Mouse (Mus musculus) hindbrain, embryonic 15.5 days (tissue): ENCODE measurements at regions not wholly inside any gene's neighbourhood (a gene's known extent, or its start where the extent isn't known, plus 50 kb on each side); places are given as distances from the start of the nearest gene placed in this dataset.

Experiments used
- ATAC-seq: fragments of 200-750 bp; cut with Nextera tagmentation; 2 replicates; pipeline ENCODE4 v1.8.0; 2017; ENCODE audit warnings: low read depth, moderate number of reproducible peaks, moderate TSS enrichment; ENCODE audit not compliant: low FRiP score
- H3K27ac ChIP-seq: fragments of 300-500 bp; sonication (generic); replicated peaks from 2 replicates; pipeline ENCODE4 v1.5.1; 2015; ENCODE audit warnings: mild to moderate bottlenecking, inconsistent platforms
- H3K27me3 ChIP-seq: fragments of 300-500 bp; sonication (generic); 2 replicates; pipeline ENCODE4 v1.6.1; 2015; ENCODE audit warnings: control low read depth, inconsistent platforms
- H3K36me3 ChIP-seq: fragments of 300-500 bp; sonication (generic); 2 replicates; pipeline ENCODE4 v1.6.1; 2015; ENCODE audit warnings: control low read depth, inconsistent platforms
- H3K4me1 ChIP-seq: fragments of 300-500 bp; sonication (generic); replicated peaks from 2 replicates; pipeline ENCODE4 v1.6.1; 2015; ENCODE audit warnings: control low read depth, inconsistent platforms
- H3K4me2 ChIP-seq: fragments of 300-500 bp; sonication (generic); 2 replicates; pipeline ENCODE4 v1.6.1; 2015; ENCODE audit warnings: moderate library complexity, mild to moderate bottlenecking, inconsistent platforms
- H3K4me3 ChIP-seq: fragments of 300-500 bp; sonication (generic); 2 replicates; pipeline ENCODE4 v1.5.1; 2015; ENCODE audit warnings: mild to moderate bottlenecking, inconsistent platforms
- H3K9ac ChIP-seq: fragments of 300-500 bp; sonication (generic); 2 replicates; pipeline ENCODE4 v1.6.1; 2015; ENCODE audit warnings: inconsistent platforms
- H3K9me3 ChIP-seq: fragments of 300-500 bp; sonication (generic); 2 replicates; pipeline ENCODE4 v1.6.1; 2016; ENCODE audit warnings: control low read depth, inconsistent platforms
- WGBS: fragments of 180-500 bp; shearing (Covaris S2); methylation state at CpG from one replicate; pipeline ENCODE4 v1.1.7; 2015; 5-methylcytosine and 5-hydroxymethylcytosine counted together

DNA sequence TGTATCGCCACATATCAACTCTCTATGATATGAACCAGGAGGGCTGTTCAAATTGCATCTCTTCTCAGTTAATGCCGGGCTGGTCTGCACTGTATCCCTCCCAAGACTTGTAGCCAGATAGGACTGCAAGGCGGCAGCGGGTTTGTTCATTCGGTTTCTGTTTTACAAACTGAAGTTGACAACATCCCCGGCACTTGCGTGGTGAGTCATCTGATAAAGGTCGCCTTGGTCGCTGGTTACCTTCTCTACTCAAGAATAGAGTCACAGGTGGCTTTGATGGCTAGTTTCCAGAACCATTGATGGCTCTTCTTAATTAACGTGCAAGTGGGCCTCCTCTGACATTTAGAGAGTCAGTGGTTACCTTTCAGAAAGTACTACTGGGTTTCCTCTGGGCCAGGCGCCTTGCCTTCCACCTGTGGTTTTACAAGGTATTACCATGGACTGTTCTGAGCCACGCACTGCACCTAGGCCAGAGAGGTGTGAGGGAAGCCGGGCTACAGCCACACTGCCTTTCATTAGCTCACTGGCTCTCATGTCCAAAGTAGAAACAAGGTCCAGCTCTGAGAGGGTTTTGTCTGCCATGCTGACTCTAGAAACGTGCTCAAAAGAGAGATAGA is 1266.9 kb upstream of the A1bg start:
- Histone ChIP-seq H3K4me1 (no peaks in the 10 kb centered on the region), H3K4me3 (no peak overlapping the region), H3K9me3 (no peaks in the 10 kb centered on the region), H3K27ac (no peak overlapping the region), H3K4me2 (no peak overlapping the region), H3K9ac (no peak overlapping the region), H3K36me3 (no peaks in the 10 kb centered on the region), H3K27me3 (no peaks in the 10 kb centered on the region)
- WGBS = 92% methylated on average over 14 of the region's 14 CpGs
- ATAC-seq = no peak

DNA sequence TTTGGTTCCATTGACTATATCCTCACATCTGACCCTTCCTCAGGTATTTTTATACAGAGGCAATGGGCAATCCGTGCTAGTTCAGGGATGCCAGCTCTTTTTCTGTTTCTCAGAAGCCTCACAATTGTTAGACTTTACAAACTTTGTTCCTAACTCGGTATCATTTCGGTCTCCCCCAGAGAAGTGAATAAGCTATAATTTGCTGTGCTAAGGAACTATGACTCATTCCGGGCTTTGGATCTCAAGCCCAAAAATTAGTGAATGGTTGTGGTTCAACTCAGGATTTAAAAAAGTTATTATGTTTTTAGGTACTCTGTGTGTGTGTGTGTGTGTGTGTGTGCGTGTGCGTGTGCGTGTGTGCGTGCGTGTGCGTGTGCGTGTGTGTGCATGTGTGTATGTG is 1263.7 kb upstream of the A1bg start:
- H3K4me1 ChIP-seq = no peaks in the 10 kb centered on the region
- WGBS = 92% methylated on average over 11 of the region's 11 CpGs

DNA sequence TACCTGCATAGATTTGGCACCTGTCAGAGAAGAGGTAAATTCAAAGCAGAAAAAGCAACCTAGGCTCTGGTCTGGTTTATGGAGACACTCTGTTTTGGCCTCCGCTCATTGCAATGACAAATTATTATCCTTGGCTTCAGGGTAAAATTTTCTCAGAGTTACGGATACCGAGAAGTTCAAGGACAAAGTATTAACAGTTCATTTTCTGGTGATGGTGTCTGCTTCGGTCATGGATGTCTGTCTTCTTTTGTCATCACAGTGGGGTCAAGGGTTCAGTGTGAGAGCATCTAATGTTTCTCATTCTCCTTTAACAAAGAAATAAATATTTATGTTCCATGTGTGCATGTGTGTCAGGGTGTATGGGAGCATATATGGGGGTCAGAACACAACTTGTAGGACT is 1261.0 kb upstream of the A1bg start:
- Histone ChIP-seq H3K9ac (no peak overlapping the region), H3K4me2 (no peak overlapping the region), H3K9me3 (no peaks in the 10 kb centered on the region), H3K36me3 (no peaks in the 10 kb centered on the region), H3K27ac (no peak overlapping the region), H3K4me1 (no peaks in the 10 kb centered on the region), H3K4me3 (no peak overlapping the region), H3K27me3 (no peaks in the 10 kb centered on the region)
- 90% methylated on average over 4 of the region's 4 CpGs for WGBS
- ATAC-seq = no peak

More for the DNA sequence above, 1263.7 kb upstream of the A1bg start:
- Histone ChIP-seq H3K9me3 (no peaks in the 10 kb centered on the region), H3K27ac (no peak overlapping the region), H3K4me3 (no peak overlapping the region), H3K27me3 (no peaks in the 10 kb centered on the region), H3K36me3 (no peaks in the 10 kb centered on the region), H3K9ac (no peak overlapping the region), H3K4me2 (no peak overlapping the region)
- no peak for ATAC-seq

DNA sequence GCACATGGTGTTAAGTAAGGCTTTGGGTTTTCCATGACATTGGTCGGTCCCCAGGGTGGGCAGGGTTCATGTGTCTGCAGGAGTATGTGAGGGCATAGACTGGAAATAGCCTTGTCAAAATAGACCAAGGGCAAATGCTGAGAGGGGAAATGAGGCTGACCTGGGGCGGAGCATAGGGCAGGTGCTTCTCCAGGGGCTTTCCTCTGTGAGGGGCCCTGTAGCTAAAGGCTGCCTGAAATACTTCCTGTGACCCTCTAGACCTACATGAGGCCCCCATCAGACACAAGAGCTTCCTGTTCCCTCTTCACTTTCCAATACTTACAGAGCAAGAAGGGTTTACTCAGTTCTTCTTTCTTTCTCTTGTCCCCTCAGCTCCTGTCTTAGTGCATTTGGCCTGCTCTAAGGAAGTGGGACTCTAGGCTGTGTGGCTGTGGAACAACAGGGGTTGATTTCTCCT is 1258.7 kb upstream of the A1bg start:
- ATAC-seq = no peak
- H3K27me3 ChIP-seq = no peaks in the 10 kb centered on the region
- H3K4me2 ChIP-seq = no peak overlapping the region
- H3K36me3 ChIP-seq = no peaks in the 10 kb centered on the region
- H3K27ac ChIP-seq = no peak overlapping the region
- H3K9ac ChIP-seq = no peak overlapping the region
- no peak overlapping the region for H3K4me3 ChIP-seq
- 82% methylated on average over 2 of the region's 2 CpGs for WGBS
- H3K9me3 ChIP-seq = no peaks in the 10 kb centered on the region
- no peaks in the 10 kb centered on the region for H3K4me1 ChIP-seq

- no peak for ATAC-seq
These were observed 1257.9 kb upstream of the A1bg start for GRCm38 (mm10) chr15:62180718-62181117.

GRCm38 (mm10) chr15:62179801-62180200 is 1257.0 kb upstream of the A1bg start:
- H3K4me1 ChIP-seq = no peaks in the 10 kb centered on the region
- 69% methylated on average over 2 of the region's 2 CpGs for WGBS
- no peaks in the 10 kb centered on the region for H3K27me3 ChIP-seq
- no peak overlapping the region for H3K9ac ChIP-seq
- H3K36me3 ChIP-seq = no peaks in the 10 kb centered on the region
- H3K9me3 ChIP-seq = no peaks in the 10 kb centered on the region
- H3K4me2 ChIP-seq = no peak overlapping the region
- no peak for ATAC-seq
- no peak overlapping the region for H3K4me3 ChIP-seq
- H3K27ac ChIP-seq = no peak overlapping the region

More at GRCm38 (mm10) chr15:62180718-62181117, 1257.9 kb upstream of the A1bg start:
- Histone ChIP-seq H3K9me3 (no peaks in the 10 kb centered on the region), H3K9ac (no peak overlapping the region), H3K27me3 (no peaks in the 10 kb centered on the region), H3K4me3 (no peak overlapping the region), H3K4me1 (no peaks in the 10 kb centered on the region), H3K36me3 (no peaks in the 10 kb centered on the region), H3K4me2 (no peak overlapping the region), H3K27ac (no peak overlapping the region)
- 86% methylated on average over 3 of the region's 3 CpGs for WGBS

DNA sequence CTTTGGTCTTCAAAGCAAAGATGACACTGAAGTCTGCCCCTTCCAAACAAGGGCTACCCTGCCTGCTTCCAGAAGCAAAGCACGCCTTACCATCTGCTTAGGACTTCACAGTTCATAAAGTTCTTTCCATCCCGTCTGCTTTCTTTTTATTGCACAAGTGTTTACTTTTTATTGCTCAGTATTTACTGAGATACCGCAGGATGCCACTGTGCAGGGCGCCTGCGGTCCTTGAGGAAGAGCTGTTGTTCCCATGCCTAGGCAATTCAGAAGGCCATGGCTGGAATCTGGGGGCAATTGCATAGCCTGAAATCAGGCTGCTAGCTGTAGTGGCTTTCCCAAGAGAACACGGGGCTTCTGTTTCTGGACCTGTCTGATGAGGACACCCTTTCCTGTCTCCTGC is 1255.8 kb upstream of the A1bg start:
- Histone ChIP-seq H3K4me3 (no peak overlapping the region), H3K9me3 (no peaks in the 10 kb centered on the region), H3K4me2 (no peak overlapping the region), H3K4me1 (no peaks in the 10 kb centered on the region), H3K9ac (no peak overlapping the region), H3K36me3 (no peaks in the 10 kb centered on the region), H3K27ac (no peak overlapping the region), H3K27me3 (no peaks in the 10 kb centered on the region)
- no peak for ATAC-seq
- 88% methylated on average over 6 of the region's 6 CpGs for WGBS

GRCm38 (mm10) chr15:62177768-62178410 is 1255.1 kb upstream of the A1bg start:
- no peak overlapping the region for H3K4me3 ChIP-seq
- WGBS = 92% methylated on average over 9 of the region's 9 CpGs
- no peaks in the 10 kb centered on the region for H3K27me3 ChIP-seq
- no peak overlapping the region for H3K9ac ChIP-seq
- no peak overlapping the region for H3K27ac ChIP-seq
- no peak overlapping the region for H3K4me2 ChIP-seq
- H3K36me3 ChIP-seq = no peaks in the 10 kb centered on the region
- no peaks in the 10 kb centered on the region for H3K4me1 ChIP-seq
- no peaks in the 10 kb centered on the region for H3K9me3 ChIP-seq
- no peak for ATAC-seq

DNA sequence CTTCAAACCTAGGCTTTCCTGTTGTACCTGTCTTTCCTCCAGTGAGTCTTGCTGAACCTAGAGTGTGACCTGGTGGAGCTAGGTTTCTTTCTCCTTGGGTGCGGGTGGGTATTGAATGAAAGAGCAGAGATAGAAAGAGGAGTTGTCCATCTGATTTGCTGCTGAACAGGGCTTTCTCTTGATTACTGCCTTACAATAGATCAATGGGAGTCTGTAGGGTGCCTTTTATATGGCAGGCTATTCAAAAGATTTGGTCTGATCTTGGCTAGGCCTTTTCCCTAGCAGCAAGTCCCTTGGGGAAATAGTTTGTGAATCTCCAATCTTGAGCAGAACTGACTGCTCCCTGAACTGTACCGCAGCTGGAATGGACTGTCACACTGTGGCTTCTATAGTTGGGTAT is 1253.3 kb upstream of the A1bg start:
- H3K27me3 ChIP-seq = no peaks in the 10 kb centered on the region
- H3K4me2 ChIP-seq = no peak overlapping the region
- no peaks in the 10 kb centered on the region for H3K36me3 ChIP-seq
- no peak overlapping the region for H3K4me3 ChIP-seq
- no peaks in the 10 kb centered on the region for H3K9me3 ChIP-seq
- no peak overlapping the region for H3K9ac ChIP-seq
- no peak overlapping the region for H3K27ac ChIP-seq
- H3K4me1 ChIP-seq = no peaks in the 10 kb centered on the region
- no peak for ATAC-seq
- 49% methylated on average over 2 of the region's 2 CpGs for WGBS

- H3K9ac ChIP-seq = no peak overlapping the region
- H3K27ac ChIP-seq = no peak overlapping the region
- H3K9me3 ChIP-seq = no peaks in the 10 kb centered on the region
- H3K27me3 ChIP-seq = no peaks in the 10 kb centered on the region
- H3K36me3 ChIP-seq = no peaks in the 10 kb centered on the region
- H3K4me3 ChIP-seq = no peak overlapping the region
- WGBS = 94% methylated on average over 10 of the region's 10 CpGs
- no peak for ATAC-seq
- no peak overlapping the region for H3K4me2 ChIP-seq
- no peaks in the 10 kb centered on the region for H3K4me1 ChIP-seq
These were observed 1251.1 kb upstream of the A1bg start for GRCm38 (mm10) chr15:62173633-62174543.

GRCm38 (mm10) chr15:62171632-62172031 is 1248.8 kb upstream of the A1bg start:
- ATAC-seq = no peak
- H3K27ac ChIP-seq = no peak overlapping the region
- no peaks in the 10 kb centered on the region for H3K27me3 ChIP-seq
- H3K4me2 ChIP-seq = no peak overlapping the region
- WGBS = 81% methylated on average over 7 of the region's 7 CpGs
- no peak overlapping the region for H3K9ac ChIP-seq
- no peaks in the 10 kb centered on the region for H3K9me3 ChIP-seq
- no peak overlapping the region for H3K4me3 ChIP-seq
- H3K36me3 ChIP-seq = no peaks in the 10 kb centered on the region
- H3K4me1 ChIP-seq = no peaks in the 10 kb centered on the region

DNA sequence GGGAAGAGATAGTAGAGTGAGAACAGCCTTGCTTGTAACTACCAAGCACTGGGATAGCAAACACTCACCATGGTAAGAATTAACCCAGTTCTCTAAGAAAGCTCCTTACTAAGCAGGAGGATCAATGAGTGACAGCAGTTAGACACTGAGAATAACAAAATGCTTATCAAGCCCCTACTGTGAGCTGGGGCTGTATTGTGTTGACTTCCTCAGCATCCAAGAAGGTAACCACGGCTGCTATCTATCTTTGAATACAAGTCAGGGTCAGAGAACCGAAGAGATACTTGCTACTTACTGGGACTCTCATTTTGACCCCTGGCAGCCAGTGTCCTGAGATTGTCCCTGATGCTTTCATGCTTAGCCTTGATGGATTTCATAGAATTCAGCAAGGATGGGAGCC is 1248.4 kb upstream of the A1bg start:
- ATAC-seq = no peak
- no peak overlapping the region for H3K4me2 ChIP-seq
- 54% methylated on average over 2 of the region's 2 CpGs for WGBS
- no peaks in the 10 kb centered on the region for H3K9me3 ChIP-seq
- no peak overlapping the region for H3K9ac ChIP-seq
- no peak overlapping the region for H3K27ac ChIP-seq
- H3K4me3 ChIP-seq = no peak overlapping the region
- H3K36me3 ChIP-seq = no peaks in the 10 kb centered on the region
- no peaks in the 10 kb centered on the region for H3K4me1 ChIP-seq
- H3K27me3 ChIP-seq = no peaks in the 10 kb centered on the region
